Mouse (Mus musculus): ENCODE measurements around the gene Olfr811.

The Olfr811 gene

DNA sequence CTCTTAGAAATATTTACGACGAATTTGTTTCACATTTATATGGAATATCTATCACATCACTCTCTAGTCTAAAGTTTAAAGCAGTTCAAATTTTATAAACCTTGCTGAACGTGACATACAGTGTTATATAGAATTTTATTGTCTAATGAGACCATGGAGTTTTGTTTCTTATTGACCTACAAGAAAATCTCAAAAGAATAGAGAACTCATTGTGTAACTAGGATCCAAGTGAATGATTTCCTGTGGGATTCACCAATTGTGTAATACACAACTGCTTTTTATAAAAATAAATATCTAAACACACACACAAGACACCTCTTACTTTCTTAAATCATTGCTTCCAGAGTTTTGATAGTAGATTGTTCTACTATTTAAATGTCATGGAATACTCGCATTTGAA, at the start of gene Olfr811:
TSS of gene Olfr811 (minus strand) at position 101 of the 400 bp plus-strand sequence.
- no peak for DNase-seq (ENCODE audit: low spot score in 2 of 2)

DNA sequence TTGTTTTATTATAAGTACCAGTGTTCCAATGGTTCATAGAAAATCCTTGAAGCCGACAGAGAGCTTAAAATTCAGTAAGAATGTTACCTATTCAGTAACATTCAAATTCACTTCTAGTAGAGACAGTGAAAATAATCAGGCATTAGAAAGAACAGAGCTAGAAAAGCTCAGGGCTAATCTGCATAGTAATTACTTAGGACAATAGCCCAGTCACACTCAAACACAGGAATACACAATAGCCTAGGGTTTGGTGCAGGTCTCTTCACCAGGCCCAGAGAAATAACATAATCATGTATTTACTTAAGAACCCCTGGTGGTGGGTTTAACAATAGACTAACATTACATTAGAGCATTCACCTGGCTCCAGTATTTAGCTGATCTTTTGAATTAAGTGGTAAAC, 43.1 kb upstream of the Olfr811 start:
- DNase-seq (ENCODE audit: low spot score in 2 of 2) = no peak

DNA sequence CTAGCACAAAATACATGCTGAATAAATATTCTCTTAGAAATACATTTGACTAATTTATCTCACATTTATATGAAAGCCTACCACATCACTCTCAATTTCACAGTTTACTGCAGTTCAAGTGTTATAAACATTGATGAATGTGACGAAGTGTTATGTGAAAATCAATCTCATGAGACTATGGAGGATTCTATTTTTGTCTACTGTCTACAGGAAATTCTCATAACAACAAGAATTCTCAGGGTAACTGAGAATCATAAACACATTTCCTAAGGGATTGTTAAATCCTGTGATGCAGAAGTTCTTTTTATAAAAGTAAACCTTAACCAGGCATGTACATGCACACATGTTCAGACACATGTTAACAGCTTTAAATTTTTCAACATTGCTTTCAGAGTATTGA, 41.8 kb upstream of the Olfr811 start, which contains the start of gene Olfr812:
TSS of gene Olfr812 (minus strand) at position 101 of the 400 bp plus-strand sequence.
- no peak for DNase-seq (ENCODE audit: low spot score in 2 of 2)

DNA sequence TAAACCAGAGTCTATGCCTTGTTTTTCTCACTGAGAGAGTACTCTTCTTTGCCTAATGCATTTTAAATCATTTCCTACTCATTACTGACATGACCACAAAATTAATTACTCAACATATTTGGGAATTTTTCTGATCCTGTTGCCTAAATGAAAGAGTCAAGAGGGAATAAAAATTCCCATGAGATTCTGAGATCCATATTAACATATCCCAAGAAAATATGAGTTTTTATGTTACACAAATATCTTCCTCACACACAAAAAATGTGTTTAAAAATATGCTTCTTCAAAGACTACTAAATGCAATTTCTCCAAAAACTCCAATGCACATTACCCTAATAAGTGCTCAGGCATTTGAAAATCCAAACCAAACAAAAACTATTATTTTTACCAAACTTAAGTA, 9.4 kb downstream of the Olfr811 start, which contains the start of gene Olfr810:
TSS of gene Olfr810 (minus strand) at position 101 of the 400 bp plus-strand sequence.
- DNase-seq (ENCODE audit: low spot score in 2 of 2) = no peak

DNA sequence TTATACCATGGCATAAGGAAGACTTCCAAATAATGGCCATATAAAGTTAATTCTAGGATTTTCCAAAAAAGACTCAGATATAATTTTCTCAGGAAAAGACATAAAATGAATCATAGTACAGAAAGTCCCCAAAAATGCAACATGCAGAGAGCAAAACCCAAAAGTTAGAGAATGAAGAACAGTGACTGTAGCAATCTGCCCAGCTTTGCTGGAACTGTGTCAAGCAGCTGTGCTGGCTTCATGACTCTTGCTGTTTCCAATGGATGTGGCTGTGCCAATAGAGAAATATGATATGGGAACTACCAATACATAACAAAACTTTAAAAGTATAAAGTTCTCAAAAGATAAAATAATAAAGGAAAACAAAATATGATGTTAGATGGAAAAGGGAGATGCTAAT, 26.1 kb downstream of the Olfr811 start:
- no peak for DNase-seq (ENCODE audit: low spot score in 2 of 2)

DNA sequence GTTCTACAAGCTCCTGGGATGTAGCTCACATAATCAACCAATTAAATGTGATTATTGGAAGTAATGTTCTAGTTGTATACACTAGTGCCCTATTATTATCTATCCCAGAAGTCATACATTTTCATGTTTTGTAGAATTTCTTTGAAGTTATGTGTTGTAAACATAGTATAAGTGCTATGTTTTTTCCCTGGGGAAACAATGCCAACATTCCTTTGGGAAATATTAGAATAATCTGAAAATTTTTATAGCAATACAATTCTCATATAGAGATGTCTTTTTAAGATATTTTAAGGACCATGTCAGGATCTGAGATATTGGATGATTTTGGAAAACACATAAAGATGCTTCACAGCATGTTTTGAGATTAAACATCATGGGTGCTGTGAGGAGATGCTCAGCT, 29.9 kb downstream of the Olfr811 start, which contains the start of gene Olfr809:
TSS of gene Olfr809 (plus strand) at position 301 of the 400 bp plus-strand sequence.
- DNase-seq (ENCODE audit: low spot score in 2 of 2) = no peak

DNA sequence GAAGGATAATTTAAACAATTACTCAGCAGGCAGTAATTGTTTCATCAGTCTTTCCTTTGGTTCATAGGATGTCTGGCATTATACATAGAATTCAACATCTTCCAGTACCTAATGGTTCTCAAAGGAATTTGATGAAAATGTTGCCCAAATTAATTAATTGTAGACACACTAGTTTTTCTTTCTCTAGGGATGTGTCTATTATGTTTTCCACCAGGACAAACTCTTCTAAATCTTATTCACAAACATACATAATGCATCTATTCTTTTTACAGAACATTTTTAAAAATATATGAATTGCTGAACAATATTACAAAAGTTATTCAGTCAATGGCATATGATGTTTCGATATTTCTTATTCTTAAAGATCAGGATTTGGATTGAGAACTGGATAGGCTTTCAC, 39.0 kb downstream of the Olfr811 start, which contains the start of gene Olfr808:
TSS of gene Olfr808 (plus strand) at position 301 of the 400 bp plus-strand sequence.
- no peak for DNase-seq (ENCODE audit: low spot score in 2 of 2)

DNA sequence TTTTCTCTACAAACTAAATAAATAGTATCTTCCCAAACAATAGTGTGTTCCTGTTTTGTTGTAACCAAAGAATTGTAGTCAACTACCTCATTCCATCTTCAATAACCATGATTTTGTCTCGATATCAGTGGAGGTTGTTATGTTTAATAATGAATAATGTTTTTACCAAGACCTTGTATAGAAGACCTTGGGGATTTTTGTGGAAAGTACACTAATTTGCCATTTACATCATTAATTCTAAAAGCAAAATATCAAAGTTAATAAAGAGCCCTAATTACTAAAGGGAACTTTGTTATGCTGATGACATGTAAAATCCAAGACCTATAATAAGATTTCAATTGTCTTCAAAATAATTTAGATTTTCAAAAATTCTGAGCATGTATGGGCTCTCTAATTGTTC, 46.5 kb downstream of the Olfr811 start, which contains the start of gene Olfr807:
TSS of gene Olfr807 (minus strand) at position 101 of the 400 bp plus-strand sequence.
- no peak for DNase-seq (ENCODE audit: low spot score in 2 of 2)
